ENCODE assay signal across 11 mouse cellular contexts in the genomic region with DNA sequence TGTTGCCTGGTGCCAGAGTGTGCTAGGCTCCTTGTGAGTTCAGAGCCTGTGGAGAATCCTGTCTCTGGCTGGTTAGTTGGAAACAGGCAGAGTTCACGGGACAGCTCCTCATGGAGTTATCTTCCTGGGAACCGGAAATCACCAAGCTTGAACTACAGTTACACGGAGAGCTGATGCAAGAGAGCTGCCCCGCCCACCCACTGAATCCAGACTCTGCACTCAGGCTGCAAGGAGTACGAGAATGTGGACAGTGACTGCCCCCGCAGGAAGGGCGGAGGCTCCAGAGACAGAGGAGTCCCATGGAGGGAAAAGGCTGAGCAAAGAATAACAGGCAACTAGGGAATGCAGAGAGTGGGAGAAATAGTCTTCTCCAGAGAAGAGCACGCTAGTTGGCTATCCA. TPM values are rescaled to one million over a fixed set of nuclear protein-coding genes. Genes with fewer than 3 reads are reported as not detected.
A peak's percentile ranks its signal among the peaks of the same experiment; 100 is the strongest.
DNase-seq lines count a peak whose midpoint lies in the region; ATAC-seq lines count a peak whose summit lies in the region.
"Had no signal": no experiment of that assay in that cellular context is flagged by ENCODE, and none has a peak within 500 bp of the region (broad histone marks: within the 10 kb centered on the region; RNA-seq: fewer than 3 reads in every experiment).

No protein-coding gene starts in this region.

- ATAC-seq in heart, embryonic 15.5 days (replicated peaks; ENCODE audit: insufficient number of reproducible peaks, insufficient read depth, low FRiP score, low read depth) = peak; percentile 53
- ATAC-seq in forebrain, embryonic 13.5 days = no peak
- no peak for ATAC-seq in midbrain, embryonic 14.5 days (ENCODE audit: low FRiP score, low TSS enrichment)

- no peak overlapping the region for H3K4me3 ChIP-seq in heart, embryonic 15.5 days
- H3K4me3 ChIP-seq in forebrain, embryonic 13.5 days = no peak overlapping the region
- no peak overlapping the region for H3K4me3 ChIP-seq in midbrain, embryonic 14.5 days (replicated peaks; ENCODE audit: low read depth, low read length)
- H3K4me3 ChIP-seq: heart, adult 2 months; megakaryocyte, embryonic 14.5 days had no signal

- no peak overlapping the region for H3K4me2 ChIP-seq in heart, embryonic 15.5 days
- no peak overlapping the region for H3K4me2 ChIP-seq in forebrain, embryonic 13.5 days
- H3K4me2 ChIP-seq in midbrain, embryonic 14.5 days (ENCODE audit: low read length) = no peak overlapping the region

- 28% methylated on average over 8 of the region's 8 CpGs for WGBS in heart, embryonic 15.5 days
- 68% methylated on average over 8 of the region's 8 CpGs for WGBS in forebrain, embryonic 13.5 days
- 62% methylated on average over 8 of the region's 8 CpGs for WGBS in midbrain, embryonic 14.5 days

- peaks cover 12% of the 10 kb centered on the region for H3K27me3 ChIP-seq in heart, embryonic 15.5 days
- H3K27me3 ChIP-seq in forebrain, embryonic 13.5 days = peaks cover 21% of the 10 kb centered on the region
- no peaks in the 10 kb centered on the region for H3K27me3 ChIP-seq in midbrain, embryonic 14.5 days (ENCODE audit: control insufficient read depth, insufficient read depth, low read length)

- no peak overlapping the region for H3K9ac ChIP-seq in heart, embryonic 15.5 days
- no peak overlapping the region for H3K9ac ChIP-seq in forebrain, embryonic 13.5 days
- H3K9ac ChIP-seq in midbrain, embryonic 14.5 days (replicated peaks; ENCODE audit: low read length) = no peak overlapping the region

- no peak overlapping the region for H3K27ac ChIP-seq in heart, embryonic 15.5 days
- no peak overlapping the region for H3K27ac ChIP-seq in forebrain, embryonic 13.5 days
- no peak overlapping the region for H3K27ac ChIP-seq in midbrain, embryonic 14.5 days (replicated peaks; ENCODE audit: low read depth, low read length)
- H3K27ac ChIP-seq: heart, adult 2 months had no signal

- no peaks in the 10 kb centered on the region for H3K36me3 ChIP-seq in heart, embryonic 15.5 days
- H3K36me3 ChIP-seq in forebrain, embryonic 13.5 days (ENCODE audit: poor library complexity, severe bottlenecking) = no peaks in the 10 kb centered on the region
- H3K36me3 ChIP-seq in midbrain, embryonic 14.5 days (ENCODE audit: control insufficient read depth, insufficient read depth, low read length) = no peaks in the 10 kb centered on the region

- DNase-seq in urinary bladder, postnatal 14 days (ENCODE audit: low spot score) = peak; percentile 62
- no peak for DNase-seq in urinary bladder, adult 2 months (ENCODE audit: low spot score)
- DNase-seq in kidney, postnatal 4 days = peak; percentile 74 to 87
- DNase-seq in right cerebral cortex, postnatal 25 days = no peak
- DNase-seq in midbrain, embryonic 14.5 days = no peak
- DNase-seq in right cerebral cortex, adult 18-20 months = no peak
- DNase-seq: right cerebral cortex, postnatal 4 days had no signal

- peaks cover 6% of the 10 kb centered on the region for H3K4me1 ChIP-seq in heart, embryonic 15.5 days (replicated peaks)
- no peaks in the 10 kb centered on the region for H3K4me1 ChIP-seq in forebrain, embryonic 13.5 days
- no peaks in the 10 kb centered on the region for H3K4me1 ChIP-seq in midbrain, embryonic 14.5 days (ENCODE audit: control insufficient read depth, insufficient read depth, low read length)

- H3K9me3 ChIP-seq in heart, embryonic 15.5 days (replicated peaks) = no peaks in the 10 kb centered on the region
- no peaks in the 10 kb centered on the region for H3K9me3 ChIP-seq in forebrain, embryonic 13.5 days (replicated peaks)
- H3K9me3 ChIP-seq in midbrain, embryonic 14.5 days (ENCODE audit: control insufficient read depth, low read length) = no peaks in the 10 kb centered on the region

RNA-seq across cellular contexts. Expression of gene Gbx1, which starts 14.7 kb away (rescaled TPM):
- polyA plus RNA-seq in urinary bladder, adult 2 months (2012; rRNA removed) = 0.01 and 0.07 TPM in 2 replicates
- not detected in 2 replicates for polyA plus RNA-seq in heart, embryonic 15.5 days (2015; fragmentation: Nextera tagmentation; extraction: Ambion mirVana)
- 0.90 and 0.97 TPM in 2 replicates for polyA plus RNA-seq in forebrain, embryonic 13.5 days (2015; fragmentation: Nextera tagmentation; extraction: Ambion mirVana)
- 0.05 and 0.12 TPM in 2 replicates for polyA plus RNA-seq in midbrain, embryonic 14.5 days (2014; fragmentation: Nextera tagmentation; extraction: Ambion mirVana)

RNA-seq across cellular contexts. Expression of gene Asb10, which starts 28.5 kb away (rescaled TPM):
- 0.45 and 0.72 TPM in 2 replicates for polyA plus RNA-seq in urinary bladder, adult 2 months (2012; rRNA removed)
- 7.0 and 7.4 TPM in 2 replicates for polyA plus RNA-seq in heart, embryonic 15.5 days (2015; fragmentation: Nextera tagmentation; extraction: Ambion mirVana)
- 0.06 and 0.15 TPM in 2 replicates for polyA plus RNA-seq in forebrain, embryonic 13.5 days (2015; fragmentation: Nextera tagmentation; extraction: Ambion mirVana)
- 0.09 and 0.12 TPM in 2 replicates for polyA plus RNA-seq in midbrain, embryonic 14.5 days (2014; fragmentation: Nextera tagmentation; extraction: Ambion mirVana)

RNA-seq across cellular contexts. Expression of gene 4931409K22Rik, which starts 44.3 kb away (rescaled TPM):
- not detected in 2 replicates for polyA plus RNA-seq in urinary bladder, adult 2 months (2012; rRNA removed)
- polyA plus RNA-seq in heart, embryonic 15.5 days (2015; fragmentation: Nextera tagmentation; extraction: Ambion mirVana) = 0.09 TPM in 1 of 2 replicates, not detected in the other
- 0.62 TPM in 2 replicates for polyA plus RNA-seq in forebrain, embryonic 13.5 days (2015; fragmentation: Nextera tagmentation; extraction: Ambion mirVana)
- polyA plus RNA-seq in midbrain, embryonic 14.5 days (2014; fragmentation: Nextera tagmentation; extraction: Ambion mirVana) = not detected in 2 replicates

Comparison
In these comparisons a context has a peak if more than half of its experiments do, and no peak if none do; other contexts are left out.
1. DNase-seq: peak in urinary bladder, postnatal 14 days (single experiment) and kidney, postnatal 4 days (2 of 2); none in urinary bladder, adult 2 months (single experiment), right cerebral cortex, postnatal 25 days (single experiment), midbrain, embryonic 14.5 days (single experiment) and right cerebral cortex, adult 18-20 months (single experiment).